Mouse (Mus musculus): ENCODE measurements around the gene Rufy1. TPM values are rescaled to one million over a fixed set of nuclear protein-coding genes. Genes with fewer than 3 reads are reported as not detected.
A peak's percentile ranks its signal among the peaks of the same experiment; 100 is the strongest.

The Rufy1 gene
- total and polyA plus RNA-seq, 3 experiments = 17.8 to 18.4 TPM; not detected in 1

DNA sequence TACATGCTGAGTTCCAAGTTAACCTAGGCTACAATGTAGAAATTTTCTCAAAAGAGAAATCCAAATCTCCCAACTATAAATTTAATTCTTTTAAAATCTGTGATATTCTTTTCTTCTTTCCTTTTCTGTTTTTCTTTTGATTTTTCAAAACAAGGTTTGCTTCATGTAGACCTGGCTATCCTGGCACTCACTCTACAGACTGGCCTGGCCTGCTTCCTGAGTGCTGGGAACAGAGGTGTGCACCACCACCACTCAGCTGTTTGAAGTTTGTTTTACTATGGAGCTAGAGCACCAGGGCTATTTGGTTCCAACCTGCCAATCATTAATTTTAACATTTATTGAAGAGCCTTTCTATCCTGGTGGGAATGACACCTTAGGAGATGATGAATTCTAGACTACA is 57.8 kb downstream of the Rufy1 start:
- no peak for TF ChIP-seq ZMIZ1 (IDR thresholded peaks at IDR 0.05; ENCODE audit: low read depth, low read length)
- no peak for TF ChIP-seq CTCF (IDR thresholded peaks at IDR 0.05 in 2 of 3, conservative IDR thresholded peaks at IDR 0.05 in 1 of 3; ENCODE audit: control insufficient read depth in 1 of 3, insufficient read depth in 1 of 3, low read depth in 2 of 3, low read length in 3 of 3, poor library complexity in 1 of 3, severe bottlenecking in 1 of 3)
- TF ChIP-seq ZNF384 (IDR thresholded peaks at IDR 0.05; ENCODE audit: low read depth, low read length) = no peak
- no peak for TF ChIP-seq SMC3 (IDR thresholded peaks at IDR 0.05; ENCODE audit: low read depth, low read length)
- no peak for TF ChIP-seq GATA1 (IDR thresholded peaks at IDR 0.05; ENCODE audit: low read depth, low read length)
- no peak for TF ChIP-seq MAZ (IDR thresholded peaks at IDR 0.05; ENCODE audit: low read depth, low read length)
- no peak for TF ChIP-seq POLR2AphosphoS2 (IDR thresholded peaks at IDR 0.05; ENCODE audit: low read length)
- no peak for TF ChIP-seq POLR2AphosphoS5 (IDR thresholded peaks at IDR 0.05; ENCODE audit: borderline replicate concordance, low read depth, low read length)
- TF ChIP-seq MXI1 (IDR thresholded peaks at IDR 0.05; ENCODE audit: low read depth, low read length) = no peak
- Histone ChIP-seq H3K79me2 (ENCODE audit: control insufficient read depth, insufficient read depth, low read length, poor library complexity) (peaks cover 9% of the 10 kb centered on the region), H3K4me3 (ENCODE audit: control insufficient read depth in 1 of 2, insufficient read depth in 1 of 2, low read depth in 2 of 2, low read length in 2 of 2) (no peak overlapping the region), H3K4me1 (ENCODE audit: control insufficient read depth in 1 of 2, insufficient read depth in 2 of 2, low read length in 2 of 2) (peaks cover 14 to 33% of the 10 kb centered on the region in 2 experiments), H3K27ac (ENCODE audit: control insufficient read depth, low read depth, low read length) (no peak overlapping the region), H3K27me3 (ENCODE audit: control insufficient read depth in 1 of 2, insufficient read depth in 2 of 2, low read length in 2 of 2) (no peaks in the 10 kb centered on the region), H3K9me3 (replicated peaks; ENCODE audit: insufficient read depth, low read length) (no peaks in the 10 kb centered on the region), H3K9ac (ENCODE audit: control insufficient read depth, low read depth, low read length, poor library complexity, severe bottlenecking) (no peak overlapping the region), H3K36me3 (ENCODE audit: control insufficient read depth in 1 of 2, insufficient read depth in 2 of 2, low read length in 2 of 2) (peaks cover 0 to 32% of the 10 kb centered on the region in 2 experiments; a peak in 2 of 4 replicates)
- DNase-seq (ENCODE audit: low read depth, low spot score) = no peak

DNA sequence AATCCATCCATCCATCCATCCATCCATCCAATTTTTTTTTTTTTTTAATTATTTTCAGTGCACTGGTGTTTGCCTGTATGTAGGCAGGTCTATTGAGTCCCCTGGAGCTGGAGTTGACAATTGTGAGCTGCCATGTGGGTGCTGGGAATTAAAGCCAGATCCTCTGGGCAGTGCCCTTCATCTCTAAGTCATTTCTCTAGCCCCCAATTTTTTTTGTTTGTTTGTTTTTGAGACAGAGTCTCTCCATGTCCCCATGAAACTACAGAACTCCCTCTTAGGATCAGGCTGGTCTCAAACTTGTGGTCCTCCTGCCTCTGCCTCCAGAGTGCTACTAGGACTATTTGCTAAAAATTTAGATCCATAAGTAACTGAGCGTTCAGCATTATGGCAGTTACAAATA is 59.0 kb downstream of the Rufy1 start:
- Histone ChIP-seq H3K79me2 (ENCODE audit: control insufficient read depth, insufficient read depth, low read length, poor library complexity) (peaks cover 1% of the 10 kb centered on the region; the same call in 1 of the 2 replicates), H3K27me3 (ENCODE audit: control insufficient read depth in 1 of 2, insufficient read depth in 2 of 2, low read length in 2 of 2) (no peaks in the 10 kb centered on the region), H3K4me3 (ENCODE audit: control insufficient read depth in 1 of 2, insufficient read depth in 1 of 2, low read depth in 2 of 2, low read length in 2 of 2) (peak overlapping the region; percentile 61 to 80), H3K27ac (ENCODE audit: control insufficient read depth, low read depth, low read length) (peak overlapping the region; percentile 76; the same call in 1 of the 2 replicates), H3K36me3 (ENCODE audit: control insufficient read depth in 1 of 2, insufficient read depth in 2 of 2, low read length in 2 of 2) (peaks cover 0 to 32% of the 10 kb centered on the region in 2 experiments; a peak in 2 of 4 replicates), H3K9me3 (replicated peaks; ENCODE audit: insufficient read depth, low read length) (no peaks in the 10 kb centered on the region), H3K9ac (ENCODE audit: control insufficient read depth, low read depth, low read length, poor library complexity, severe bottlenecking) (peak overlapping the region; percentile 91), H3K4me1 (ENCODE audit: control insufficient read depth in 1 of 2, insufficient read depth in 2 of 2, low read length in 2 of 2) (peaks cover 14 to 33% of the 10 kb centered on the region in 2 experiments)
- TF ChIP-seq POLR2AphosphoS5 (IDR thresholded peaks at IDR 0.05; ENCODE audit: borderline replicate concordance, low read depth, low read length) = no peak
- no peak for TF ChIP-seq MAFK (IDR thresholded peaks at IDR 0.05; ENCODE audit: borderline replicate concordance, low read depth, low read length)
- TF ChIP-seq SIN3A (IDR thresholded peaks at IDR 0.05; ENCODE audit: low read length) = no peak
- no peak for TF ChIP-seq ZMIZ1 (IDR thresholded peaks at IDR 0.05; ENCODE audit: low read depth, low read length)
- no peak for TF ChIP-seq SMC3 (IDR thresholded peaks at IDR 0.05; ENCODE audit: low read depth, low read length)
- no peak for TF ChIP-seq USF2 (IDR thresholded peaks at IDR 0.05; ENCODE audit: borderline replicate concordance in 1 of 2, insufficient read depth in 1 of 2, low read depth in 1 of 2, low read length in 2 of 2)
- TF ChIP-seq MAX (IDR thresholded peaks at IDR 0.05; ENCODE audit: low read length) = no peak
- no peak for TF ChIP-seq GATA1 (IDR thresholded peaks at IDR 0.05; ENCODE audit: low read depth, low read length)
- no peak for TF ChIP-seq CHD2 (IDR thresholded peaks at IDR 0.05; ENCODE audit: low read length)
- no peak for TF ChIP-seq MXI1 (IDR thresholded peaks at IDR 0.05; ENCODE audit: low read depth, low read length)
- TF ChIP-seq ETS1 (IDR thresholded peaks at IDR 0.05; ENCODE audit: low read depth, low read length) = no peak
- TF ChIP-seq EP300 (IDR thresholded peaks at IDR 0.05; ENCODE audit: low read depth in 1 of 2, low read length in 2 of 2) = no peak
- DNase-seq (ENCODE audit: low read depth, low spot score) = no peak
